Mouse (Mus musculus) MEL (cell line): Measurements from ENCODE around the gene Klhl21. TPM values are rescaled to one million over a fixed set of nuclear protein-coding genes. Genes with fewer than 3 reads are reported as not detected.

Experiments
- DNase-seq: peaks from one replicate; pipeline ENCODE4 v3.0.0; 2011; ENCODE audit warnings: low read depth, low spot score
- H3K27ac ChIP-seq: 2 replicates; pipeline ENCODE4 v1.5.1; 2012; ENCODE audit warnings: low read depth, mild to moderate bottlenecking, control low read depth, low read length, moderate library complexity; ENCODE audit not compliant: control insufficient read depth
- H3K27me3 ChIP-seq, 2 experiments: fragments of 150-350 bp in 1 of 2; sonication (generic) in 1 of 2; 2 replicates each; pipeline ENCODE4 v1.6.1; 2012; ENCODE audit warnings: low read length in 2 of 2, mild to moderate bottlenecking in 2 of 2, improper control_type of control experiment in 1 of 2, moderate library complexity in 1 of 2; ENCODE audit not compliant: insufficient read depth in 2 of 2, control insufficient read depth in 1 of 2
- H3K36me3 ChIP-seq, 2 experiments: 2 replicates each; pipeline ENCODE4 v1.6.1; 2012 to 2014; ENCODE audit warnings: low read length in 2 of 2, improper control_type of control experiment in 1 of 2, inconsistent platforms in 1 of 2, mild to moderate bottlenecking in 1 of 2; ENCODE audit not compliant: insufficient read depth in 2 of 2, control insufficient read depth in 1 of 2
- H3K4me1 ChIP-seq, 2 experiments: fragments of 150-350 bp in 1 of 2; sonication (generic) in 1 of 2; 2 replicates each; pipeline ENCODE4 v1.6.1; 2012; ENCODE audit warnings: low read length in 2 of 2, improper control_type of control experiment in 1 of 2, mild to moderate bottlenecking in 1 of 2; ENCODE audit not compliant: insufficient read depth in 2 of 2, control insufficient read depth in 1 of 2
- H3K4me3 ChIP-seq, 2 experiments: fragments of 150-350 bp in 1 of 2; sonication (generic) in 1 of 2; 2 replicates each; pipeline ENCODE4 v1.5.1; 2012; ENCODE audit warnings: low read depth in 2 of 2, low read length in 2 of 2, mild to moderate bottlenecking in 2 of 2, moderate library complexity in 2 of 2, control low read depth in 1 of 2, improper control_type of control experiment in 1 of 2; ENCODE audit not compliant: control insufficient read depth in 1 of 2, insufficient read depth in 1 of 2
- H3K79me2 ChIP-seq: 2 replicates; pipeline ENCODE4 v1.6.1; 2012; ENCODE audit warnings: mild to moderate bottlenecking, low read length, moderate library complexity; ENCODE audit not compliant: control insufficient read depth, poor library complexity, insufficient read depth
- H3K9ac ChIP-seq: 2 replicates; pipeline ENCODE4 v1.6.1; 2012; ENCODE audit warnings: low read depth, mild to moderate bottlenecking, control low read depth, low read length, moderate library complexity; ENCODE audit not compliant: control insufficient read depth, poor library complexity, severe bottlenecking
- H3K9me3 ChIP-seq: fragments of 150-350 bp; sonication (generic); replicated peaks from 2 replicates; pipeline ENCODE4 v1.6.1; 2012; ENCODE audit warnings: mild to moderate bottlenecking, low read length, improper control_type of control experiment, moderate library complexity; ENCODE audit not compliant: insufficient read depth
- CHD1 ChIP-seq: IDR thresholded peaks from 2 replicates; pipeline ENCODE4 v1.6.1; 2012; ENCODE audit warnings: low read depth, mild to moderate bottlenecking, inconsistent platforms, low read length, improper control_type of control experiment
- CTCF ChIP-seq, 3 experiments: IDR thresholded peaks in 2 of 3; conservative IDR thresholded peaks in 1 of 3; 2 replicates each; pipeline ENCODE4 v1.5.1; 2011 to 2012; ENCODE audit warnings: low read length in 3 of 3, low read depth in 2 of 3, mild to moderate bottlenecking in 2 of 3, improper control_type of control experiment in 1 of 3, inconsistent platforms in 1 of 3, mixed read lengths in 1 of 3, moderate library complexity in 1 of 3; ENCODE audit not compliant: control insufficient read depth in 1 of 3, insufficient read depth in 1 of 3, poor library complexity in 1 of 3, severe bottlenecking in 1 of 3
- ELF1 ChIP-seq: IDR thresholded peaks from 2 replicates; pipeline ENCODE4 v1.6.1; 2014; ENCODE audit warnings: low read depth, mild to moderate bottlenecking, inconsistent platforms, low read length, improper control_type of control experiment, moderate library complexity
- ETS1 ChIP-seq: IDR thresholded peaks from 2 replicates; pipeline ENCODE4 v1.6.1; 2012; ENCODE audit warnings: low read depth, mild to moderate bottlenecking, inconsistent platforms, low read length, improper control_type of control experiment, moderate library complexity
- GABPA ChIP-seq: IDR thresholded peaks from 2 replicates; pipeline ENCODE4 v1.6.1; 2012; ENCODE audit warnings: low read depth, mild to moderate bottlenecking, inconsistent platforms, low read length, improper control_type of control experiment, moderate library complexity
- HCFC1 ChIP-seq: IDR thresholded peaks from 2 replicates; pipeline ENCODE4 v1.6.1; 2012; ENCODE audit warnings: low read depth, mild to moderate bottlenecking, inconsistent platforms, low read length, improper control_type of control experiment, moderate library complexity
- JUND ChIP-seq: IDR thresholded peaks from 2 replicates; pipeline ENCODE4 v1.6.1; 2011; ENCODE audit warnings: low read depth, mild to moderate bottlenecking, improper control_type of control experiment, low read length
- KAT2A ChIP-seq: conservative IDR thresholded peaks from 2 replicates; pipeline ENCODE4 v1.6.1; 2012; ENCODE audit warnings: low read depth, low read length, improper control_type of control experiment, inconsistent platforms
- MAX ChIP-seq: IDR thresholded peaks from 2 replicates; pipeline ENCODE4 v1.6.1; 2011; ENCODE audit warnings: low read length, improper control_type of control experiment
- MXI1 ChIP-seq: IDR thresholded peaks from 2 replicates; pipeline ENCODE4 v1.6.1; 2011; ENCODE audit warnings: mild to moderate bottlenecking, low read depth, low read length, improper control_type of control experiment
- MYC ChIP-seq: IDR thresholded peaks from 2 replicates; pipeline ENCODE4 v1.6.1; 2011; ENCODE audit warnings: low read depth, mild to moderate bottlenecking, low read length, improper control_type of control experiment, moderate library complexity
- POLR2AphosphoS2 ChIP-seq: IDR thresholded peaks from 2 replicates; pipeline ENCODE4 v1.6.1; 2011; ENCODE audit warnings: low read length, improper control_type of control experiment
- POLR2AphosphoS5 ChIP-seq: IDR thresholded peaks from 2 replicates; pipeline ENCODE4 v1.6.1; 2012; ENCODE audit warnings: low read depth, borderline replicate concordance, mild to moderate bottlenecking, inconsistent platforms, low read length, moderate library complexity, mixed read lengths
- RAD21 ChIP-seq: IDR thresholded peaks from 2 replicates; pipeline ENCODE4 v1.6.1; 2011; ENCODE audit warnings: mild to moderate bottlenecking, low read depth, low read length, improper control_type of control experiment
- RCOR1 ChIP-seq: IDR thresholded peaks from 2 replicates; pipeline ENCODE4 v1.6.1; 2012; ENCODE audit warnings: low read depth, mild to moderate bottlenecking, inconsistent platforms, low read length, improper control_type of control experiment
- SMC3 ChIP-seq: IDR thresholded peaks from 2 replicates; pipeline ENCODE4 v1.6.1; 2011; ENCODE audit warnings: low read depth, low read length, improper control_type of control experiment
- TBP ChIP-seq: IDR thresholded peaks from 2 replicates; pipeline ENCODE4 v1.8.0; 2011; ENCODE audit warnings: low read depth, low read length, improper control_type of control experiment
- TCF12 ChIP-seq: IDR thresholded peaks from 2 replicates; pipeline ENCODE4 v1.6.1; 2014; ENCODE audit warnings: low read depth, mild to moderate bottlenecking, inconsistent platforms, low read length, improper control_type of control experiment, moderate library complexity
- UBTF ChIP-seq: IDR thresholded peaks from 2 replicates; pipeline ENCODE4 v1.6.1; 2012; ENCODE audit warnings: low read depth, mild to moderate bottlenecking, inconsistent platforms, low read length, improper control_type of control experiment, moderate library complexity, borderline replicate concordance; ENCODE audit not compliant: insufficient read depth
- USF1 ChIP-seq: IDR thresholded peaks from 2 replicates; pipeline ENCODE4 v1.6.1; 2014; ENCODE audit warnings: low read depth, mild to moderate bottlenecking, inconsistent platforms, low read length, improper control_type of control experiment, moderate library complexity
- ZKSCAN1 ChIP-seq: IDR thresholded peaks from 2 replicates; pipeline ENCODE4 v1.6.1; 2012; ENCODE audit warnings: low read depth, mild to moderate bottlenecking, inconsistent platforms, low read length, improper control_type of control experiment, moderate library complexity
- polyA plus RNA-seq, 2 experiments: library from polyadenylated mRNA; stranded (reverse) in 1 of 2; unstranded in 1 of 2; fragments of >175 nt in 1 of 2; fragments of >200 nt in 1 of 2; gene quantifications; 2 replicates each; pipeline versions ENCODE4 v1.2.1 to v1.2.4; 2012; ENCODE audit warnings: low replicate concordance in 2 of 2, low read depth in 1 of 2; ENCODE audit not compliant: insufficient read length in 2 of 2, insufficient read depth in 1 of 2, missing spikeins in 1 of 2
- total RNA-seq: library from RNA; depleted of rRNA; stranded (reverse); fragments of 300-350 nt; gene quantifications from 2 replicates; pipeline ENCODE4 v1.2.3, GENCODE M21; 2012

The Klhl21 gene
- total and polyA plus RNA-seq, 3 experiments, result 18.0 to 22.5 TPM; not detected in 1

DNA sequence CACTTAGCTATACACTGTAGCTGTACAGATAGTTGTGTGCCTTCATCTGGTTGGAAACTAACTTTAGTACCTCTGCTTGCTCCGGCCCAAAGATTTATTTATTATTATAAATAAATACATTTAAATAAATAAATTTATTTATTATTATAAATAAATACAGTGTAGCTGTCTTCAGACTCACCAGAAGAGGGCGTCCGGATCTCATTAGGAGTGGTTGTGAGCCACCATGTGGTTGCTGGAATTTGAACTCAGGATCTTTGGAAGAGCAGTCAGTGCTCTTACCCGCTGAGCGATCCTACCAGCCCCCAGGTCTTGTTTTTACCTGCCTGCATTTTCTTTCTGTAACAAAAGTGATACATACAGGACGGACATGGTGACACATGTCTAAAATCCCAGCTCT is 2.5 kb upstream of the Klhl21 start:
- Histone ChIP-seq H3K27ac (no peak overlapping the region), H3K27me3 (no peaks in the 10 kb centered on the region), H3K4me3 (no peak overlapping the region), H3K9me3 (no peaks in the 10 kb centered on the region), H3K36me3 (peaks cover 0 to 4% of the 10 kb centered on the region in 2 experiments; a peak in 1 of 4 replicates), H3K4me1 (peaks cover 0 to 7% of the 10 kb centered on the region in 2 experiments; a peak in 3 of 4 replicates), H3K9ac (no peak overlapping the region), H3K79me2 (peaks cover 24% of the 10 kb centered on the region)
- peak; percentile 56 for DNase-seq
- TF ChIP-seq GABPA, result no peak
- peak; percentile 20 to 51 (median 50) for TF ChIP-seq CTCF (IDR thresholded peaks at IDR 0.05 in 2 of 3, conservative IDR thresholded peaks at IDR 0.05 in 1 of 3; ENCODE audit: control insufficient read depth in 1 of 3, insufficient read depth in 1 of 3, low read depth in 2 of 3, low read length in 3 of 3, poor library complexity in 1 of 3, severe bottlenecking in 1 of 3)
- no peak for TF ChIP-seq ETS1
- TF ChIP-seq RAD21, result peak; percentile 18
- TF ChIP-seq USF1, result no peak
- no peak for TF ChIP-seq MXI1
- peak; percentile 58; the same call in 1 of the 2 replicates for TF ChIP-seq MYC
- no peak for TF ChIP-seq MAX
- no peak for TF ChIP-seq SMC3
- no peak for TF ChIP-seq ZKSCAN1
- no peak for TF ChIP-seq CHD1

DNA sequence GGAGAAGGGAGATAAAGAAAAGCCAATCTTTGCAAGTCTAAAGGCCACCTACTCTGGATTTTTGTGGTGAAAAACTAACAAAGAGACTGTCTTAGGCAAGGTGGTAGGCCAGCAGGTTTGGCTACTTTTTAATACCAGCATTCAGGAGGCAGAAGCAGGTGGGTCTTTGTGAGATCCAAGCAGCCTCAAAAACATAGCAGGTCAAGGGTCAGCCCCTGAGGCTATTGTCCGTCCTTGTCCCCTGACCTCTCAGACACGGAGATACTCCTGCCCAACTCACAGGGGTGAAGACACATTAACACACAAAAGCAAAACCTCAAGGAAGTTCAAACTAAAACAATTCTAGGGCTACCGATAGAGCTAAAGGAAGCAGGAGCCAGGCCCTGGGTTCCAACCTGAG is 1.8 kb upstream of the Klhl21 start:
- Histone ChIP-seq H3K79me2 (peaks cover 31% of the 10 kb centered on the region), H3K27me3 (no peaks in the 10 kb centered on the region), H3K4me3 (no peak overlapping the region), H3K36me3 (peaks cover 0 to 5% of the 10 kb centered on the region in 2 experiments; a peak in 1 of 4 replicates), H3K4me1 (peaks cover 0 to 11% of the 10 kb centered on the region in 2 experiments; a peak in 3 of 4 replicates), H3K27ac (no peak overlapping the region), H3K9ac (no peak overlapping the region), H3K9me3 (no peaks in the 10 kb centered on the region)
- TF ChIP-seq MXI1 (no peak), MYC (no peak), TBP (no peak)
- no peak for DNase-seq

DNA sequence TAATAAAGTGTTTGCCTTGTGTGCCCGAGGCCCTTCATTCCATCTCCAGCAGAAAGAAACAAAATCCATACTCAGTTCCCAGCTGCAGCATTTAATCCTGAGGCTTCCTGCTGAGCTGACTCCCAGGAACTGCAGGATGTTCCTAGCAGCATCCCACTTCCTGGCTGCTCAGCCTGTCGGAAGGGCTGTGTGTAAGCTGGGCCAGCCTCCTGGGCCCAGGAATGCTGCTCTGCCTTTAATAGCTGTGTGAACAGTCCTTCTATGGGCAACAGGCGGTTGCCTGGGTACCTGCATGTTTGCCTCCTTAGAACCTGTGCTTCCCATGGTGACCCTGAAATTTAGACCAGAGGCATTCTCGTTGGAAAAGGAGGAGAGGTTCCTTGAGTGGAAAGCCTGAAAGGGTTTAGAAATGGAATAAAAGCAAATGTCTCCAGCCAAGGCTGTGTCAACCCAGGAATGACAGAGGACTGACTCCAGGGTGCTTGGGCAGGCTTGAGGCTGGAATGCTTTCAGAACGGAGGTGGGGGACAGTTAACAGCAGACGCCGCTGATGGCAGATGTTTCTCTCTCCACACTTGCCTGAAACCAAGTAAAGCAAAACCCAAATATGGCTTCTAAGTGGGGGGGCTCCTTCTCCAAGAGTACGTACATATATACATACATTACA is 989 bp upstream of the Klhl21 start:
- Histone ChIP-seq H3K27ac (no peak overlapping the region), H3K27me3 (no peaks in the 10 kb centered on the region), H3K9ac (no peak overlapping the region; the same call in 1 of the 2 replicates), H3K4me3 (peak overlapping the region; percentile 74 to 83; a peak in 3 of 4 replicates), H3K9me3 (no peaks in the 10 kb centered on the region), H3K4me1 (peaks cover 0 to 11% of the 10 kb centered on the region in 2 experiments; a peak in 3 of 4 replicates), H3K79me2 (peaks cover 38% of the 10 kb centered on the region), H3K36me3 (peaks cover 0 to 5% of the 10 kb centered on the region in 2 experiments; a peak in 1 of 4 replicates)
- TF ChIP-seq HCFC1 (no peak), ZKSCAN1 (no peak), ELF1 (no peak), UBTF (no peak), KAT2A (no peak), USF1 (no peak), TCF12 (no peak), JUND (no peak), POLR2AphosphoS5 (no peak), RCOR1 (no peak), POLR2AphosphoS2 (no peak), GABPA (no peak)
- no peak for DNase-seq
